ENCODE assay signal across 22 mouse cellular contexts in the genomic region with DNA sequence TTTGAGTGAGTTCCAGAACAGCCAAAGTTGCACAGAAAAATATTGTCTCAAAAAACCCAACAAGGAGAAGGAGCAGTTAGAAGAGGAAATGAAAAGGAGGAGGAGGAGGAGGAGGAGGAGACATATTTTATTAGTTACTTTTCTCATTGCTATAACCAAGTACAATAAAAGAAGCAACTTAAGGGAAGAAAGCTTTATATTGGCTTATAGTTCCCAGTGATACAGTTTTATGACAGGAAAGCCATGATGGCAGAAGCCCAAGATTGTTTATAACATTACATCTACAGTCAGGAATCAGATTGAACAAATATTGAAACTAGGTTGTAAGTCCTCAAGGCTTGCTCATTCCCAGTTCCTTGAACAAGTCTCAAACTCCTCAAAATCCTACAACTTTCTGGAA.
DNase-seq lines count a peak whose midpoint lies in the region; ATAC-seq and TF ChIP-seq lines count a peak whose summit lies in the region.
"Had no signal": no experiment of that assay in that cellular context is flagged by ENCODE, and none has a peak within 500 bp of the region (broad histone marks: within the 10 kb centered on the region; RNA-seq: fewer than 3 reads in every experiment).

No protein-coding gene starts in this region.

- no peaks in the 10 kb centered on the region for H3K4me1 ChIP-seq in limb, embryonic 13.5 days
- H3K4me1 ChIP-seq in limb, embryonic 10.5 days: no peaks in the 10 kb centered on the region
- no peaks in the 10 kb centered on the region for H3K4me1 ChIP-seq in lung, embryonic 15.5 days
- no peaks in the 10 kb centered on the region; the same call in 1 of the 2 replicates for H3K4me1 ChIP-seq in lung, embryonic 16.5 days (replicated peaks; ENCODE audit: control insufficient read depth, insufficient read depth, low read length)
- no peaks in the 10 kb centered on the region; the same call in 1 of the 2 replicates for H3K4me1 ChIP-seq in lung, adult 2 months (ENCODE audit: control insufficient read depth, insufficient read depth, low read length)
- H3K4me1 ChIP-seq in limb, embryonic 14.5 days (ENCODE audit: control insufficient read depth, insufficient read depth, low read length): no peaks in the 10 kb centered on the region

- peak; percentile 64; the same call in 1 of the 2 replicates for ATAC-seq in limb, embryonic 13.5 days (ENCODE audit: low FRiP score, low read depth)
- no peak for ATAC-seq in lung, embryonic 15.5 days (ENCODE audit: borderline replicate concordance, extremely low read depth, low FRiP score, low TSS enrichment)
- no peak for ATAC-seq in lung, embryonic 16.5 days (ENCODE audit: low read depth)
- ATAC-seq in limb, embryonic 14.5 days (ENCODE audit: low FRiP score, low read depth): peak; percentile 68; the same call in 1 of the 2 replicates
- ATAC-seq: activated CD4-positive, CD25-positive, alpha-beta regulatory T cell, adult 4 months; CD4-positive, CD25-positive, alpha-beta regulatory T cell, adult 4 months; Patski had no signal

- H3K27ac ChIP-seq in limb, embryonic 13.5 days: no peak overlapping the region
- no peak overlapping the region for H3K27ac ChIP-seq in limb, embryonic 10.5 days
- 0 out of 2 replicates have a peak overlapping the region, but pooled peaks have one; percentile 24 for H3K27ac ChIP-seq in lung, embryonic 15.5 days
- peak overlapping the region; percentile 57 for H3K27ac ChIP-seq in lung, embryonic 16.5 days (ENCODE audit: low read length)
- H3K27ac ChIP-seq in limb, embryonic 14.5 days (replicated peaks; ENCODE audit: low read depth, low read length): no peak overlapping the region

- TF ChIP-seq CTCF in lung, adult 2 months (IDR thresholded peaks at IDR 0.05; ENCODE audit: insufficient read depth, low read length): no peak

- no peak overlapping the region for H3K4me3 ChIP-seq in limb, embryonic 13.5 days
- no peak overlapping the region for H3K4me3 ChIP-seq in limb, embryonic 10.5 days
- H3K4me3 ChIP-seq in lung, embryonic 15.5 days: no peak overlapping the region
- no peak overlapping the region for H3K4me3 ChIP-seq in lung, embryonic 16.5 days (ENCODE audit: low read length)
- no peak overlapping the region for H3K4me3 ChIP-seq in lung, adult 2 months (replicated peaks; ENCODE audit: extremely low read depth, low read depth, low read length)
- no peak overlapping the region for H3K4me3 ChIP-seq in limb, embryonic 14.5 days (replicated peaks; ENCODE audit: low read length)

- no peak overlapping the region for H3K9ac ChIP-seq in limb, embryonic 13.5 days
- no peak overlapping the region for H3K9ac ChIP-seq in lung, embryonic 15.5 days
- no peak overlapping the region for H3K9ac ChIP-seq in lung, embryonic 16.5 days (ENCODE audit: low read length)
- no peak overlapping the region for H3K9ac ChIP-seq in limb, embryonic 14.5 days (ENCODE audit: low read depth, low read length, severe bottlenecking)

- H3K9me3 ChIP-seq in limb, embryonic 13.5 days: no peaks in the 10 kb centered on the region
- no peaks in the 10 kb centered on the region for H3K9me3 ChIP-seq in limb, embryonic 10.5 days (replicated peaks)
- H3K9me3 ChIP-seq in lung, embryonic 15.5 days: no peaks in the 10 kb centered on the region
- no peaks in the 10 kb centered on the region for H3K9me3 ChIP-seq in lung, embryonic 16.5 days (ENCODE audit: control insufficient read depth, low read length)
- no peaks in the 10 kb centered on the region for H3K9me3 ChIP-seq in limb, embryonic 14.5 days (ENCODE audit: control insufficient read depth, low read length)
- H3K9me3 ChIP-seq: G1E had no signal

- no peak for TF ChIP-seq POLR2A in lung, adult 2 months (IDR thresholded peaks at IDR 0.05; ENCODE audit: borderline replicate concordance, extremely low read depth, low read depth, low read length)
- TF ChIP-seq POLR2A in limb, embryonic 14.5 days (IDR thresholded peaks at IDR 0.05; ENCODE audit: borderline replicate concordance, extremely low read depth, insufficient read depth, insufficient read length): no peak

- no peaks in the 10 kb centered on the region for H3K27me3 ChIP-seq in limb, embryonic 13.5 days
- H3K27me3 ChIP-seq in limb, embryonic 10.5 days (ENCODE audit: low read depth, poor library complexity, severe bottlenecking): no peaks in the 10 kb centered on the region
- H3K27me3 ChIP-seq in lung, embryonic 15.5 days: no peaks in the 10 kb centered on the region
- no peaks in the 10 kb centered on the region for H3K27me3 ChIP-seq in lung, embryonic 16.5 days (ENCODE audit: control insufficient read depth, insufficient read depth, low read depth, low read length)
- no peaks in the 10 kb centered on the region for H3K27me3 ChIP-seq in limb, embryonic 14.5 days (ENCODE audit: control insufficient read depth, insufficient read depth, low read length)
- H3K27me3 ChIP-seq: CH12.LX, Patski had no signal

- no peaks in the 10 kb centered on the region for H3K36me3 ChIP-seq in limb, embryonic 13.5 days
- H3K36me3 ChIP-seq in limb, embryonic 10.5 days: no peaks in the 10 kb centered on the region
- H3K36me3 ChIP-seq in lung, embryonic 15.5 days: no peaks in the 10 kb centered on the region
- no peaks in the 10 kb centered on the region for H3K36me3 ChIP-seq in lung, embryonic 16.5 days (ENCODE audit: control insufficient read depth, insufficient read depth, low read length)
- H3K36me3 ChIP-seq in limb, embryonic 14.5 days (ENCODE audit: control insufficient read depth, insufficient read depth, low read length): no peaks in the 10 kb centered on the region
- H3K36me3 ChIP-seq: G1E had no signal

- no peak overlapping the region for H3K4me2 ChIP-seq in limb, embryonic 13.5 days (replicated peaks)
- H3K4me2 ChIP-seq in lung, embryonic 15.5 days: no peak overlapping the region
- no peak overlapping the region for H3K4me2 ChIP-seq in lung, embryonic 16.5 days (ENCODE audit: low read depth, low read length)
- no peak overlapping the region for H3K4me2 ChIP-seq in limb, embryonic 14.5 days (replicated peaks; ENCODE audit: low read depth, low read length, severe bottlenecking)

- no peak for DNase-seq in limb, embryonic 10.5 days (ENCODE audit: low spot score)
- DNase-seq in lung, adult 18-20 months: no peak
- no peak for DNase-seq in lung, adult 2 months
- peak; percentile 69 for DNase-seq in limb, embryonic 14.5 days (ENCODE audit: low spot score)
- no peak for DNase-seq in right cerebral cortex, postnatal 36 days (ENCODE audit: low spot score in 2 of 2)
- DNase-seq: adrenal gland, adult 2 months; adrenal gland, adult 8-10 months; adrenal gland, postnatal 10 days; adrenal gland, postnatal 14 days; adrenal gland, postnatal 25 days; adrenal gland, postnatal 36 days; B cell, adult 2 months; cerebellum, adult 11 months; cerebellum, adult 11-12 months had no signal

Comparison
In these comparisons a context has a peak if more than half of its experiments do, and no peak if none do; other contexts are left out.
1. ATAC-seq: peak in limb, embryonic 13.5 days (single experiment) and limb, embryonic 14.5 days (single experiment); none in lung, embryonic 15.5 days (single experiment) and lung, embryonic 16.5 days (single experiment).
2. H3K27ac ChIP-seq: peak in lung, embryonic 15.5 days (single experiment) and lung, embryonic 16.5 days (single experiment); none in limb, embryonic 13.5 days (single experiment), limb, embryonic 10.5 days (single experiment) and limb, embryonic 14.5 days (single experiment).